Mouse (Mus musculus) lung, embryonic 15.5 days (tissue): Measurements from ENCODE around the gene Zfp763. TPM values are rescaled to one million over a fixed set of nuclear protein-coding genes. Genes with fewer than 3 reads are reported as not detected.

Experiments
- ATAC-seq: fragments of 200-750 bp; cut with Nextera tagmentation; 2 replicates; pipeline ENCODE4 v1.8.0; 2017; ENCODE audit warnings: moderate number of reproducible peaks, borderline replicate concordance; ENCODE audit not compliant: low FRiP score, low TSS enrichment; ENCODE audit errors: extremely low read depth
- H3K27ac ChIP-seq: fragments of 300-500 bp; sonication (generic); 2 replicates; pipeline ENCODE4 v1.5.1; 2015; ENCODE audit warnings: moderate library complexity, mild to moderate bottlenecking, inconsistent platforms
- H3K27me3 ChIP-seq: fragments of 300-500 bp; sonication (generic); 2 replicates; pipeline ENCODE4 v1.6.1; 2015; ENCODE audit warnings: inconsistent platforms
- H3K36me3 ChIP-seq: fragments of 300-500 bp; sonication (generic); 2 replicates; pipeline ENCODE4 v1.6.1; 2015; ENCODE audit warnings: inconsistent platforms
- H3K4me1 ChIP-seq: fragments of 300-500 bp; sonication (generic); 2 replicates; pipeline ENCODE4 v1.6.1; 2015; ENCODE audit warnings: inconsistent platforms
- H3K4me2 ChIP-seq: fragments of 300-500 bp; sonication (generic); 2 replicates; pipeline ENCODE4 v1.6.1; 2015; ENCODE audit warnings: inconsistent platforms, mild to moderate bottlenecking, moderate library complexity
- H3K4me3 ChIP-seq: fragments of 300-500 bp; sonication (generic); 2 replicates; pipeline ENCODE4 v1.5.1; 2015; ENCODE audit warnings: mild to moderate bottlenecking, inconsistent platforms
- H3K9ac ChIP-seq: fragments of 300-500 bp; sonication (generic); 2 replicates; pipeline ENCODE4 v1.6.1; 2015; ENCODE audit warnings: inconsistent platforms
- H3K9me3 ChIP-seq: fragments of 300-500 bp; sonication (generic); 2 replicates; pipeline ENCODE4 v1.6.1; 2016; ENCODE audit warnings: inconsistent platforms
- WGBS: fragments of 180-500 bp; shearing (Covaris S2); methylation state at CpG from one replicate; pipeline ENCODE4 v1.1.7; 2015; 5-methylcytosine and 5-hydroxymethylcytosine counted together
- polyA plus RNA-seq: library from polyadenylated mRNA; unstranded; fragments of >200 nt; fragmentation: Nextera tagmentation; extraction: Ambion mirVana; gene quantifications from 2 replicates; pipeline ENCODE4 v1.2.1, GENCODE M21; 2015

Gene Zfp763
- polyA plus RNA-seq, 1 experiment from 2014 or later, result 13.5 TPM

DNA sequence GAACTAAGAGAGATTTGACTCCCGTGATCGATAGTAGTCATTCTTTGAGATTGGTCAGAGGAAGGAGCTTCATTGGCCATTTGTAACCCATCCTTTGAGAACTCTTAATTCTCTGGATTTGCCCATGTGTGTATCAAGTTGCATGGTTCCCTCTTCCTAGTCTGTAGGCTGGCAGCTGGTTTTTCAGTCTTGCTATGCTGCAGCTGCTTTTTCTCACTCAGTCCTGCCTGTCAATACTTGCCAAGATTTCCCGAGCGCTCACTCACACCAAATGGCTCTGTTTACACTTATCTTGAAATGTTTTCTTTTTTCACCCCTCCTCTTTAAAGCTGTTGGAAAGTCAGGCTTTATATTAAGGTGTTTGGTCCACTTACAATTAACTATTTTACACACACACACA lies 51.8 kb downstream of the Zfp763 start:
- ATAC-seq, result no peak
- Histone ChIP-seq H3K4me1 (no peaks in the 10 kb centered on the region), H3K36me3 (peaks cover 35% of the 10 kb centered on the region), H3K27me3 (no peaks in the 10 kb centered on the region), H3K4me3 (no peak overlapping the region), H3K27ac (no peak overlapping the region), H3K9ac (no peak overlapping the region), H3K4me2 (no peak overlapping the region), H3K9me3 (no peaks in the 10 kb centered on the region)
- 68% methylated on average over 4 of the region's 4 CpGs for WGBS

Other genes starting within 250 kb of the Zfp763 start
- gene Zfp871, start 245.1 kb downstream of the Zfp763 start, polyA plus RNA-seq, result 28.5 and 33.8 TPM in 2 replicates
- 2.0 and 2.3 TPM in 2 replicates for gene Zfp811, start 223.5 kb downstream of the Zfp763 start, polyA plus RNA-seq
- gene Zfp799, start 203.1 kb downstream of the Zfp763 start, polyA plus RNA-seq, result 13.7 and 14.9 TPM in 2 replicates
- gene Zfp870, start 141.8 kb downstream of the Zfp763 start, polyA plus RNA-seq, result 7.5 and 8.2 TPM in 2 replicates
- gene Cyp4f14, start 116.1 kb downstream of the Zfp763 start, polyA plus RNA-seq, result not detected in 2 replicates
- 10.7 and 11.4 TPM in 2 replicates for gene Cyp4f13, start 86.0 kb downstream of the Zfp763 start, polyA plus RNA-seq
- gene Zfp472, start 67.6 kb downstream of the Zfp763 start, polyA plus RNA-seq, result 10.8 and 12.6 TPM in 2 replicates
- gene Zfp952, start 40.3 kb downstream of the Zfp763 start, polyA plus RNA-seq, result 11.4 and 11.8 TPM in 2 replicates
- gene 4921501E09Rik, start 34.7 kb upstream of the Zfp763 start, polyA plus RNA-seq, result not detected in 2 replicates
- gene Zfp563, start 55.9 kb upstream of the Zfp763 start, polyA plus RNA-seq, result 8.5 and 8.7 TPM in 2 replicates
- gene Morc2b, start 106.3 kb upstream of the Zfp763 start, polyA plus RNA-seq, result not detected in 2 replicates
- gene Olfr55, start 135.0 kb upstream of the Zfp763 start, polyA plus RNA-seq, result not detected in 2 replicates
- gene Olfr239, start 157.9 kb upstream of the Zfp763 start, polyA plus RNA-seq, result not detected in 2 replicates
- not detected in 2 replicates for gene Olfr1564, start 188.3 kb upstream of the Zfp763 start, polyA plus RNA-seq
- 18.8 and 19.0 TPM in 2 replicates for gene Zfp955a, start 221.7 kb upstream of the Zfp763 start, polyA plus RNA-seq
- not detected in 2 replicates for gene Olfr63, start 231.3 kb upstream of the Zfp763 start, polyA plus RNA-seq